Mouse (Mus musculus) activated CD4-positive, CD25-positive, alpha-beta regulatory T cell, adult 4 months (primary cell): ENCODE data around the gene Msl3l2. TPM values are rescaled to one million over a fixed set of nuclear protein-coding genes. Genes with fewer than 3 reads are reported as not detected.
A peak's percentile ranks its signal among the peaks of the same experiment; 100 is the strongest.

Experiments
- ATAC-seq: one replicate; pipeline ENCODE4 v1.8.0; 2017
- polyA plus RNA-seq, 2 experiments: library from polyadenylated mRNA; unstranded; fragments of 100-300 nt; shearing (Covaris generic); gene quantifications; one replicate each; pipeline ENCODE4 v1.2.1; 2017

Msl3l2 gene
- 1 to 10 TPM; 2.0 to 2.1 TPM for polyA plus RNA-seq

- ATAC-seq = peak; percentile 95
Observed at GRCm38 (mm10) chr10:56106333-56106995, at the start of gene Msl3l2. Gene Msl3l2, plus strand, starts transcription at chr10:56106917.

GRCm38 (mm10) chr10:56058979-56059422 is 47.7 kb upstream of the Msl3l2 start:
- no peak for ATAC-seq

GRCm38 (mm10) chr10:56061238-56061830 is 45.4 kb upstream of the Msl3l2 start:
- ATAC-seq = no peak

- no peak for ATAC-seq
Observed at GRCm38 (mm10) chr10:56062746-56063145, 44.0 kb upstream of the Msl3l2 start.

- ATAC-seq = no peak
Observed at GRCm38 (mm10) chr10:56089714-56090113, 17.0 kb upstream of the Msl3l2 start.

GRCm38 (mm10) chr10:56094586-56094985 is 12.1 kb upstream of the Msl3l2 start:
- no peak for ATAC-seq

GRCm38 (mm10) chr10:56096757-56097156 is 10.0 kb upstream of the Msl3l2 start:
- ATAC-seq = no peak

- ATAC-seq = no peak
Observed at GRCm38 (mm10) chr10:56099126-56099525, 7.6 kb upstream of the Msl3l2 start.

- no peak for ATAC-seq
Observed at GRCm38 (mm10) chr10:56099641-56100310, 6.9 kb upstream of the Msl3l2 start.

GRCm38 (mm10) chr10:56106996-56107334 is 248 bp downstream of the Msl3l2 start:
- peak; percentile 7 for ATAC-seq

- peak; percentile 90 for ATAC-seq
Observed at GRCm38 (mm10) chr10:56114951-56115635, 8.4 kb downstream of the Msl3l2 start.

GRCm38 (mm10) chr10:56115636-56116180 is 9.0 kb downstream of the Msl3l2 start:
- ATAC-seq = no peak

GRCm38 (mm10) chr10:56126972-56127371 is 20.3 kb downstream of the Msl3l2 start:
- peak; percentile 46 for ATAC-seq

GRCm38 (mm10) chr10:56129642-56130041 is 22.9 kb downstream of the Msl3l2 start:
- no peak for ATAC-seq

GRCm38 (mm10) chr10:56137191-56137590 is 30.5 kb downstream of the Msl3l2 start:
- ATAC-seq = no peak

GRCm38 (mm10) chr10:56148920-56149319 is 42.2 kb downstream of the Msl3l2 start:
- ATAC-seq = no peak

GRCm38 (mm10) chr10:56156956-56157355 is 50.2 kb downstream of the Msl3l2 start:
- ATAC-seq = no peak

GRCm38 (mm10) chr10:56158207-56158606 is 51.5 kb downstream of the Msl3l2 start:
- ATAC-seq = no peak

GRCm38 (mm10) chr10:56158748-56159147 is 52.0 kb downstream of the Msl3l2 start:
- ATAC-seq = no peak

- no peak for ATAC-seq
Observed at GRCm38 (mm10) chr10:56164411-56164810, 57.7 kb downstream of the Msl3l2 start.

- ATAC-seq = no peak
Observed at GRCm38 (mm10) chr10:56165758-56166157, 59.0 kb downstream of the Msl3l2 start.
